Mouse (Mus musculus): Measurements from ENCODE around the gene Clasp1. TPM values are rescaled to one million over a fixed set of nuclear protein-coding genes. Genes with fewer than 3 reads are reported as not detected.

The Clasp1 gene
- polyA plus RNA-seq, 1 experiment, result 25.6 TPM

DNA sequence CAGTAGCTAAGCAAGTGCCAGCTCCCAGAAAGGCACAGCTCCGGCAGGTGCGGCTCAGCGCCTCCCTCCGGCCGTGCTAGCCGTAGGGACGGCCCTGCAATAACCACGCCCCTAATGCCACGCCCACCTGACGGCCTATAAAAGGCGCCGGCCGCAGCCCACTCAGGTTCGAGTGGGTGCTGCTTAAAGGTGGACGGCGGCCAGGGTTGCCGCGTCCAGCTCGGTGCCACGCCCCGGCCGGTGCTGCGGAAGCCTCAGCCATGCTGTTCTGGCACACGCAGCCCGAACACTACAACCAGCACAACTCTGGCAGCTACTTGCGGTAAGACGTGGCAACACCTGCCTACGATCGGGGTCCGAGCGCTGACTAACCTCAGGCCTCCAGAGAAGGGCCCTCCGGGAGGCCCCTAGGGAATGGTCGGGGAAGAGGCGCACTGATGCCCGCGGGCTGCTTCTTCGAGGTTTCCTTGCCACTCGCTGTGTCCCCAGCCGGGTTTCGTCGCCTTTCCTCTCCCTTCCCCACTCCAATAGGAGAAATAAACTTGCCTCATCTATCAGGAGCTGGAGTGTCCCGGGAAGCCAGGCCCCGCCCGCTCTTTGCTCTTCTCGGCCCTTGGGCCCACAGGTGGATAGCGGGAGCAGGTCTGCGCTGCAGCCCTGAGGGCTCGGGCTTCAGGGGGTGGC lies 239.1 kb downstream of the Clasp1 start, which contains the start of gene Tfcp2l1:
Tfcp2l1 (plus strand) TSS at position 165 of the 684 bp plus-strand sequence.
- H3K27ac ChIP-seq (ENCODE audit: control insufficient read depth, insufficient read depth, low read depth, low read length, poor library complexity), result no peak within 1 kb of the TSS
- H3K4me3 ChIP-seq (replicated peaks; ENCODE audit: control insufficient read depth, low read depth, low read length), result peak within 1 kb of the TSS; percentile 31
- 2% methylated on average over 48 of the region's 48 CpGs for WGBS
- H3K4me1 ChIP-seq (ENCODE audit: control insufficient read depth, insufficient read depth, low read length), result no peaks in the 10 kb centered on the region; the same call in none of the 2 replicates
- TF ChIP-seq POLR2A (IDR thresholded peaks at IDR 0.05; ENCODE audit: borderline replicate concordance, control insufficient read depth, low read depth, low read length) (no peak), CTCF (IDR thresholded peaks at IDR 0.05; ENCODE audit: control insufficient read depth, insufficient read depth, low read length) (no peak)

- no peaks in the 10 kb centered on the region; the same call in 1 of the 2 replicates for H3K4me1 ChIP-seq (ENCODE audit: control insufficient read depth, insufficient read depth, low read length)
- 44% methylated on average over 4 of the region's 4 CpGs for WGBS
- H3K4me3 ChIP-seq (replicated peaks; ENCODE audit: control insufficient read depth, low read depth, low read length), result no peak overlapping the region
- no peak for TF ChIP-seq CTCF (IDR thresholded peaks at IDR 0.05; ENCODE audit: control insufficient read depth, insufficient read depth, low read length)
- no peak for TF ChIP-seq POLR2A (IDR thresholded peaks at IDR 0.05; ENCODE audit: borderline replicate concordance, control insufficient read depth, low read depth, low read length)
- H3K27ac ChIP-seq (ENCODE audit: control insufficient read depth, insufficient read depth, low read depth, low read length, poor library complexity), result no peak overlapping the region
Observed at GRCm38 (mm10) chr1:118633415-118633980, 244.6 kb downstream of the Clasp1 start.

DNA sequence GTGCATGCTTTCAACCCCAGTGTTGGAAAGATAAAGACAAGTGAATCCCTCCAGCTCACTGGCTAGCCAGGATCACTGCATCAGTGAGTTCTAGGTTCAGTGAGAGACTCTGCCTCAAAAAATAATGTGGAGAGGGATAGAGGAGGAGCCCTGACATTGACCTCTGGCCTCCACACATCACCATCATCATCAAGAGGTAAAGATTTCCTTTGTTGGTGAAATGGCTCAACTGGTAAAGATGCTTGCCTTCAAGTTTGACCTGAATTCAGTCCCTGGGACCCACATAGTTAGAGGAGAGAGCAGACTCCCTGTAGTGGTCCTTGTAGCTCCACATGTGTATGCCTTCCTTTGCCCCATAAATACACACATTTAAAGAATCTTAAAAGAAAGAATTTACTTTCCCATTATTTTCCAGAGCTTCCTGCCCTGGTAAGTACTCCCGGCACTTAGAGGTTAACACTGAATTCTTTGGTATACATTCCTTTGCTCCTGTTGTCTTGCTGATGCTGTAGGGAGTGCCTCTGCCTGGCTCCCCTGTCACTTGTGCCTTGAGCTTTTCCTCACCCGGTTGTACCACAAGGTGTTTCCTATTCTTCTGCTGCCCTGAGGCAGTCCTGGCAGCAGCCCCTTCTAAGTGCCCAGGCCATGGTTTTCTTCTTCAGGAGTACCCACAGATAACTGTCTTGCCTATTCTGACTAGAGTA lies 253.6 kb downstream of the Clasp1 start:
- no peak for TF ChIP-seq POLR2A (IDR thresholded peaks at IDR 0.05; ENCODE audit: borderline replicate concordance, control insufficient read depth, low read depth, low read length)
- TF ChIP-seq CTCF (IDR thresholded peaks at IDR 0.05; ENCODE audit: control insufficient read depth, insufficient read depth, low read length), result no peak
- 69% methylated on average over 2 of the region's 2 CpGs for WGBS
- H3K4me3 ChIP-seq (replicated peaks; ENCODE audit: control insufficient read depth, low read depth, low read length), result no peak overlapping the region
- H3K4me1 ChIP-seq (ENCODE audit: control insufficient read depth, insufficient read depth, low read length), result no peaks in the 10 kb centered on the region
- H3K27ac ChIP-seq (ENCODE audit: control insufficient read depth, insufficient read depth, low read depth, low read length, poor library complexity), result no peak overlapping the region

DNA sequence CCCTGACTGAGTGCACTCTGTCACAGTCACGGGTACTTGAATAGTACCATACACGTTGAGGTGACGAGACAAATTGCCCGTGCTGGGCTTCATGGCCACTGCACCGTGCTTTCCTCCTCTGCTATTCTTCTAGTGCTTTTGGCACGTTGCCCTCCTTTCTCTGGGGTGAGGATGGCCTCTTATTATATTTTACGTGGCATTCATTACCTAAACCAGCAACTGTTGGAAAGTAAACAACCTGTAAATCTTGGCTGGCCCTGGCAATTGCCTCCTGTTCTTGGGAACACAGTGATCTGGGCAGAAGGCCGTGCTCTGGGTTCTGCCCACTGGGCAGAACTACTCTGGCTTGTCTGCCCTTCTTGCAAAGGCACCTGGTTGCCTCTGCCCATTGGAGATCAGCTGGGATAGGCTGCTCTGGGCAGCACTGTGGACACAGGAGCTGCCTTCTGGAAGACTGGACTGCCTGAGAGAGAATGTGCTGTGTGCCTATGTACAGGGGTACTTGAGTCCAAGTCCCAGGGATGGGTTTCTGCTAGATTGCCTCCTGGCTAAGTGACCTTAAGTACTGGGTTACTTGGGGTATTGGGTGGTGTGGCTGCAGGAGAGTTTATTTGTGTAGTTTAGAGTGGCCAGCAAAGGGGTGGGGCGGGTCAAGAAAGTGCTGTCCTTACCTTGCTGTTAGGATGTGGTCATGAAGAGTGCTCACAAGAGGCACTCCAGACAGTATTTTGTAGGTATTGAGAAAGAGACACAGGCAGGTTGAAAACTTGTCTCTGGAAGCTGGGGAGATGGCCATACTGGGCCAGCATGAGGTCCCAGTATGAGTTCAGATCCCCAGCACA lies 254.5 kb downstream of the Clasp1 start:
- H3K4me1 ChIP-seq (ENCODE audit: control insufficient read depth, insufficient read depth, low read length), result no peaks in the 10 kb centered on the region
- 79% methylated on average over 9 of the region's 9 CpGs for WGBS
- H3K27ac ChIP-seq (ENCODE audit: control insufficient read depth, insufficient read depth, low read depth, low read length, poor library complexity), result no peak overlapping the region
- TF ChIP-seq CTCF (IDR thresholded peaks at IDR 0.05; ENCODE audit: control insufficient read depth, insufficient read depth, low read length) (no peak), POLR2A (IDR thresholded peaks at IDR 0.05; ENCODE audit: borderline replicate concordance, control insufficient read depth, low read depth, low read length) (no peak)
- no peak overlapping the region for H3K4me3 ChIP-seq (replicated peaks; ENCODE audit: control insufficient read depth, low read depth, low read length)

DNA sequence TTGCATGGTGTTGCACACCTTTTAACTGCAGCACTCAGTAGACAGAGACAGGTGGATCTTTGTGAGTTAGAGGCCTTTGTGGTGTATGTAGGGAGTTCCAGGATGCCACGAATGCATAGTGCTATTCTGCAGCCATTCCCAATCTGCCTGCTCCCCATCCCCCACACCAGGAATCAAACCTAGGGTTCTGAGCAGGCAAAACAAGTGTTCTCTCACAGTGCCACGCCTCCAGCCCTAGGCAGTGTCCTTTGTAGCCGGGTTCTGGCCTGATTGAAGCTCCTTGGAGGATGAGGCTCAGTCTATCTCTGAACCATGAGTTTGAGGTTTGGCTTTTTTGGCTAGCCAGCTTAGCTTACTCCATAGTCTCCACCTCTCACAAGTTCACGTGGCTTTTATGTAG lies 256.8 kb downstream of the Clasp1 start:
- TF ChIP-seq CTCF (IDR thresholded peaks at IDR 0.05; ENCODE audit: control insufficient read depth, insufficient read depth, low read length), result no peak
- no peak for TF ChIP-seq POLR2A (IDR thresholded peaks at IDR 0.05; ENCODE audit: borderline replicate concordance, control insufficient read depth, low read depth, low read length)
- WGBS, result 66% methylated on average over 4 of the region's 4 CpGs
- H3K4me3 ChIP-seq (replicated peaks; ENCODE audit: control insufficient read depth, low read depth, low read length), result no peak overlapping the region
- H3K4me1 ChIP-seq (ENCODE audit: control insufficient read depth, insufficient read depth, low read length), result no peaks in the 10 kb centered on the region
- no peak overlapping the region for H3K27ac ChIP-seq (ENCODE audit: control insufficient read depth, insufficient read depth, low read depth, low read length, poor library complexity)

GRCm38 (mm10) chr1:118648015-118648414 lies 259.2 kb downstream of the Clasp1 start:
- Histone ChIP-seq H3K4me3 (replicated peaks; ENCODE audit: control insufficient read depth, low read depth, low read length) (no peak overlapping the region), H3K4me1 (ENCODE audit: control insufficient read depth, insufficient read depth, low read length) (no peaks in the 10 kb centered on the region), H3K27ac (ENCODE audit: control insufficient read depth, insufficient read depth, low read depth, low read length, poor library complexity) (no peak overlapping the region)
- TF ChIP-seq POLR2A (IDR thresholded peaks at IDR 0.05; ENCODE audit: borderline replicate concordance, control insufficient read depth, low read depth, low read length), result no peak
- TF ChIP-seq CTCF (IDR thresholded peaks at IDR 0.05; ENCODE audit: control insufficient read depth, insufficient read depth, low read length), result no peak
- WGBS, result 59% methylated on average over 3 of the region's 3 CpGs

GRCm38 (mm10) chr1:118649933-118650770 lies 261.3 kb downstream of the Clasp1 start:
- TF ChIP-seq CTCF (IDR thresholded peaks at IDR 0.05; ENCODE audit: control insufficient read depth, insufficient read depth, low read length), result no peak
- no peak for TF ChIP-seq POLR2A (IDR thresholded peaks at IDR 0.05; ENCODE audit: borderline replicate concordance, control insufficient read depth, low read depth, low read length)

More at GRCm38 (mm10) chr1:118649933-118650770, 261.3 kb downstream of the Clasp1 start:
- Histone ChIP-seq H3K27ac (ENCODE audit: control insufficient read depth, insufficient read depth, low read depth, low read length, poor library complexity) (no peak overlapping the region), H3K4me3 (replicated peaks; ENCODE audit: control insufficient read depth, low read depth, low read length) (no peak overlapping the region), H3K4me1 (ENCODE audit: control insufficient read depth, insufficient read depth, low read length) (no peaks in the 10 kb centered on the region)
- 77% methylated on average over 9 of the region's 9 CpGs for WGBS
